Mouse (Mus musculus): ENCODE measurements around the gene Grid2. TPM values are rescaled to one million over a fixed set of nuclear protein-coding genes. Genes with fewer than 3 reads are reported as not detected.

Grid2 gene
- polyA plus RNA-seq, 1 experiment from 2014 or later: 1.5 TPM

DNA sequence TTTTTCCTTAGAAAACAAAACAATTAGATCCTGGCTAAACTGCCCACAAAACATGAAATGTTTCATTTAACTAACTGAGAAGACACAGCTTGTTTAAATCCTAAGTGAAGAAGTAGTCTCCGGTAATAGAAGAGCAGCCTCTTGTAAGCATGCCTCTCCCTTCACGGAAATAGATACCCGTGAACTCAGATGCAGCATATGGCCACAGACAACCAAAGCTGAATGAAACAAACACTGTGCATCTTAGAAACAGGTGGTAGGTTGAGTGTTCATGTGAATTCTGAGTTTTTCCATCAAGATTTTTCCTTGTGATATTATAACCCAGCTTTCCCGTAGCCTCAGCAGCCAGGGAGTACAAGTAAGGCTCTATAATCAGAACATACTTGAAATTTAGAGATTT, 1299.5 kb downstream of the Grid2 start:
- no peak for ATAC-seq (ENCODE audit: extremely low read depth, insufficient number of reproducible peaks, low FRiP score, low TSS enrichment)
- Histone ChIP-seq H3K4me1 (no peaks in the 10 kb centered on the region), H3K4me2 (no peak overlapping the region), H3K27me3 (replicated peaks) (no peaks in the 10 kb centered on the region), H3K9me3 (no peaks in the 10 kb centered on the region), H3K4me3 (no peak overlapping the region), H3K36me3 (no peaks in the 10 kb centered on the region), H3K27ac (replicated peaks) (no peak overlapping the region), H3K9ac (no peak overlapping the region)
- 70% methylated on average over 4 of the region's 4 CpGs for WGBS

- Histone ChIP-seq H3K27me3 (replicated peaks) (no peaks in the 10 kb centered on the region), H3K4me2 (no peak overlapping the region), H3K9ac (no peak overlapping the region), H3K4me3 (no peak overlapping the region), H3K36me3 (no peaks in the 10 kb centered on the region), H3K4me1 (no peaks in the 10 kb centered on the region), H3K27ac (replicated peaks) (no peak overlapping the region), H3K9me3 (no peaks in the 10 kb centered on the region)
- ATAC-seq (ENCODE audit: extremely low read depth, insufficient number of reproducible peaks, low FRiP score, low TSS enrichment): no peak
- 40% methylated on average over 5 of the region's 5 CpGs for WGBS
Measured at GRCm38 (mm10) chr6:64568599-64568998, 1312.9 kb downstream of the Grid2 start.

GRCm38 (mm10) chr6:64581338-64581737, 1325.7 kb downstream of the Grid2 start:
- Histone ChIP-seq H3K9ac (no peak overlapping the region), H3K27me3 (replicated peaks) (no peaks in the 10 kb centered on the region), H3K4me1 (no peaks in the 10 kb centered on the region), H3K9me3 (no peaks in the 10 kb centered on the region), H3K36me3 (no peaks in the 10 kb centered on the region), H3K27ac (replicated peaks) (no peak overlapping the region), H3K4me3 (no peak overlapping the region), H3K4me2 (no peak overlapping the region)
- ATAC-seq (ENCODE audit: extremely low read depth, insufficient number of reproducible peaks, low FRiP score, low TSS enrichment): no peak
- 54% methylated on average over 3 of the region's 3 CpGs for WGBS

DNA sequence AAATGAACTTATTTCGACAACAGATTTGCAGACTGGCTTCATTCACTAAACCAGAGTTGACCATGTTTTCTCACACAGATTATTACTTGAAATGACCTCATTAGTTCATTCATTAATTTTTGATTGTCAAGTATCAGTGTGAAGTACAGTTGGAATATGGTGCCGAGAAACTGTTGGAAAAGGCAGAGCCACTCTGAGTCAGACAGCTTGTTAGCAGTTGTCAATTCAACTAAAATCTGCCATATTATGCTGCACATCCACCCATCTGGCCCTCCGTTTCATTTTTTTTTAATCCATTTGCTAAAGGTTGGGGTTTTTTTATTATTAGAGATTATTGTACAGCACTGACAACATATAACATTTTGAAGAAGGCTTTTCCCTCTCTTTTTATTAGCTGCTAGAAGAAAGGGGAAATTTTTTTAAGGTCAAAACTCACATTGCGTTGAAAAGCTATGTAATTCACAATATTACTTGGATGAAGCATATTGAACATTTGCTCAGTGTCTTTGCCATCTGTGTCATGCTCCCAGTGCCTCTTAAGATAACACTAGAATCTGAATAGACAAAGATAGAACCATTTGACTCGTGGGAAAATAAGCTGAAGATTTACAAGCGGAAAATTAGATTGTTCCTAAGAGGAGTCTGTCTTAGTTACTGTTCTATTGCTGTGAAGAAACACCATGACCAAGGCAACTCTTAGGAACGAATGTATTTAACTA, 1333.0 kb downstream of the Grid2 start:
- no peak overlapping the region for H3K27ac ChIP-seq (replicated peaks)
- 66% methylated on average over 7 of the region's 7 CpGs for WGBS
- ATAC-seq (ENCODE audit: extremely low read depth, insufficient number of reproducible peaks, low FRiP score, low TSS enrichment): no peak

GRCm38 (mm10) chr6:64596261-64596660, 1340.6 kb downstream of the Grid2 start:
- Histone ChIP-seq H3K4me3 (no peak overlapping the region), H3K36me3 (no peaks in the 10 kb centered on the region), H3K27ac (replicated peaks) (no peak overlapping the region), H3K9me3 (no peaks in the 10 kb centered on the region), H3K9ac (no peak overlapping the region), H3K4me2 (no peak overlapping the region), H3K4me1 (peaks cover 13% of the 10 kb centered on the region; the same call in 1 of the 2 replicates), H3K27me3 (replicated peaks) (no peaks in the 10 kb centered on the region)
- ATAC-seq (ENCODE audit: extremely low read depth, insufficient number of reproducible peaks, low FRiP score, low TSS enrichment): no peak
- 60% methylated on average over 7 of the region's 7 CpGs for WGBS

More for the DNA sequence above, 1333.0 kb downstream of the Grid2 start:
- Histone ChIP-seq H3K9ac (no peak overlapping the region), H3K4me1 (no peaks in the 10 kb centered on the region), H3K27me3 (replicated peaks) (no peaks in the 10 kb centered on the region), H3K36me3 (no peaks in the 10 kb centered on the region), H3K4me3 (no peak overlapping the region), H3K4me2 (no peak overlapping the region), H3K9me3 (no peaks in the 10 kb centered on the region)

- Histone ChIP-seq H3K4me2 (no peak overlapping the region), H3K27ac (replicated peaks) (no peak overlapping the region), H3K27me3 (replicated peaks) (no peaks in the 10 kb centered on the region), H3K9ac (no peak overlapping the region), H3K4me1 (peaks cover 13% of the 10 kb centered on the region; the same call in 1 of the 2 replicates), H3K9me3 (no peaks in the 10 kb centered on the region), H3K4me3 (no peak overlapping the region), H3K36me3 (no peaks in the 10 kb centered on the region)
- no peak for ATAC-seq (ENCODE audit: extremely low read depth, insufficient number of reproducible peaks, low FRiP score, low TSS enrichment)
- 71% methylated on average over 2 of the region's 2 CpGs for WGBS
Measured at GRCm38 (mm10) chr6:64596835-64597234, 1341.2 kb downstream of the Grid2 start.

DNA sequence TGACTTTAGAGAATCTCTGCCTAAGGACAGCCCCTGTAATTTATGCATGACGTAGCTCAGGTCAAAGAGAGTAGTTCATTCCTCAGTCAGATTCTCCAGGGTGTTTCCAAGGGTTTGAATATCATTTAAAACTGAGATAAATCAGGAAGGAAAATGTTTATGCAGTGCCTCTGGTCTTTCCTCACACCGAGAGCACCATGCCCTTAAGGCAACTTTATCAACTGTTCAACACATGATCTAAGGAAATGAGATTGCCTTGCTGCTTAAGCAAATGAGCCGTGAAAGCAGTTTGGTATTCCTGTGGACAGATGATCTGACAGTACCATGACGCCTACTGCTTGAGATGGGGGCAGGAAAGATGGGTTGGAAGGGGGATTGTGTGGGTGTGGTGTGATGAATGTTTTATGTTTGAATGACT, 1342.5 kb downstream of the Grid2 start:
- Histone ChIP-seq H3K36me3 (no peaks in the 10 kb centered on the region), H3K4me1 (peaks cover 13% of the 10 kb centered on the region; the same call in 1 of the 2 replicates), H3K9me3 (no peaks in the 10 kb centered on the region), H3K4me3 (no peak overlapping the region), H3K27ac (replicated peaks) (no peak overlapping the region), H3K9ac (no peak overlapping the region), H3K27me3 (replicated peaks) (no peaks in the 10 kb centered on the region), H3K4me2 (no peak overlapping the region)
- no peak for ATAC-seq (ENCODE audit: extremely low read depth, insufficient number of reproducible peaks, low FRiP score, low TSS enrichment)
- 28% methylated on average over 4 of the region's 4 CpGs for WGBS

- no peak overlapping the region for H3K9ac ChIP-seq
- no peaks in the 10 kb centered on the region for H3K27me3 ChIP-seq (replicated peaks)
- no peaks in the 10 kb centered on the region for H3K9me3 ChIP-seq
- no peak overlapping the region for H3K4me2 ChIP-seq
- ATAC-seq (ENCODE audit: extremely low read depth, insufficient number of reproducible peaks, low FRiP score, low TSS enrichment): no peak
- WGBS: 51% methylated on average over 3 of the region's 3 CpGs
- no peak overlapping the region for H3K4me3 ChIP-seq
- no peak overlapping the region for H3K27ac ChIP-seq (replicated peaks)
- no peaks in the 10 kb centered on the region for H3K4me1 ChIP-seq
- no peaks in the 10 kb centered on the region for H3K36me3 ChIP-seq
Measured at GRCm38 (mm10) chr6:64605753-64606152, 1350.1 kb downstream of the Grid2 start.

GRCm38 (mm10) chr6:64607041-64607440, 1351.4 kb downstream of the Grid2 start:
- Histone ChIP-seq H3K9me3 (no peaks in the 10 kb centered on the region), H3K4me3 (no peak overlapping the region), H3K27ac (replicated peaks) (no peak overlapping the region), H3K4me2 (no peak overlapping the region), H3K9ac (no peak overlapping the region), H3K4me1 (no peaks in the 10 kb centered on the region), H3K27me3 (replicated peaks) (no peaks in the 10 kb centered on the region), H3K36me3 (no peaks in the 10 kb centered on the region)
- ATAC-seq (ENCODE audit: extremely low read depth, insufficient number of reproducible peaks, low FRiP score, low TSS enrichment): no peak
- 81% methylated on average over 1 of the region's 1 CpGs for WGBS

DNA sequence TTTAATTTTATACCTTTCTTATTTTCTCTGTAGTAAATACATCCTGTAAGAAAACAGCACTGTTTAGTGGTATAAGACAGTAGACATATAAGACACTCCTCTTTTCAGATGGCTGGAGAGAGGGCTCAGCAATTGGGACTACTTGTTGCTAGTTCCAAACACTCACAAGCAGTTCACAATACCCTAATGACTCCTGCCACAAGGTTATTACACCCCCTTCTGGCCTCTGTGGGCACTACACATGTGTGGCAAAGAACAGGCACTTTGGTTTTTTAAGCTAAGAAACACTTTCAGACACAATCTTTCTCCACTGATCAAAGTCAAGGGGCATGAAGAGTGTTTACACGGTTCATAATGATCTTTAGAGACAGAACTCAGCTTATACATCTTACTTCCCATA, 1352.3 kb downstream of the Grid2 start:
- Histone ChIP-seq H3K9me3 (no peaks in the 10 kb centered on the region), H3K27ac (replicated peaks) (no peak overlapping the region), H3K4me1 (no peaks in the 10 kb centered on the region), H3K4me2 (no peak overlapping the region), H3K27me3 (replicated peaks) (no peaks in the 10 kb centered on the region), H3K4me3 (no peak overlapping the region), H3K9ac (no peak overlapping the region), H3K36me3 (no peaks in the 10 kb centered on the region)
- no peak for ATAC-seq (ENCODE audit: extremely low read depth, insufficient number of reproducible peaks, low FRiP score, low TSS enrichment)
- WGBS: 5% methylated on average over 1 of the region's 1 CpGs

- Histone ChIP-seq H3K36me3 (no peaks in the 10 kb centered on the region), H3K9ac (no peak overlapping the region), H3K27ac (replicated peaks) (no peak overlapping the region), H3K4me2 (no peak overlapping the region), H3K4me3 (no peak overlapping the region), H3K4me1 (no peaks in the 10 kb centered on the region), H3K27me3 (replicated peaks) (no peaks in the 10 kb centered on the region), H3K9me3 (no peaks in the 10 kb centered on the region)
- 50% methylated on average over 4 of the region's 4 CpGs for WGBS
- no peak for ATAC-seq (ENCODE audit: extremely low read depth, insufficient number of reproducible peaks, low FRiP score, low TSS enrichment)
Measured at GRCm38 (mm10) chr6:64616843-64617242, 1361.2 kb downstream of the Grid2 start.

DNA sequence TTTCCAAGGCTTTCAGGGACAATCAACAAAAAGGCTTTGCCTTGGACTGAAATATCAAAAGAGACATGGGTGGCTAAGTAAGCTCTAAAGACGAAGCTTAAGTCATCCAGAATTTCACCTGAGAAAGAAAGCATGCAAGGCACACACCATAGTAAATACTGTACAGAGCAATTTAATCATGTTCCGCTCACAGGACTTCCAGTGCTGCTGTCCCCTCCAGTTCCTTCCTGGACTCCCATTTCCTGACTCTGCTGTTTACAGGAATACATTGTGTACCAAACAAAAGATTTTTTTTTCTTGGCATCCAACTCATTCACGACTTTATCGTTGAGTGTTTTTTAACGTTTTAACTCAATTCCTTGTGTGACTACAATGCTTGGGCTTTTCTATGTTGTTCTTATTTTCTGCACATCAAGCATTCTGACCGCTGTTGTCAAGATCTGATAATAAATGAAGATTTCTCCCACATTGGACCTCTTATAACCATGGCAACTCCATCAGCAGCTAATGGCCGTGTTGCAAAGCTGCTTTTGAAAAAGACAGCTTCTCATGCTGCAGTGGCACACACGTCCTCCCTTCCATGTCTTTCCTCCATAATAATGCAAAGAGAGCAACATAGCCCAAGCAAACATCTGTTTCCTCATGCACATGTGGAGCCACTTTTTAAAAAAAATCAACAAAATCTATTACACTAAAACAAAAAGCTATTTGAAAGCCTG, 1361.9 kb downstream of the Grid2 start:
- Histone ChIP-seq H3K9ac (no peak overlapping the region), H3K27me3 (replicated peaks) (no peaks in the 10 kb centered on the region), H3K36me3 (no peaks in the 10 kb centered on the region), H3K4me3 (no peak overlapping the region), H3K9me3 (no peaks in the 10 kb centered on the region), H3K27ac (replicated peaks) (no peak overlapping the region), H3K4me2 (no peak overlapping the region), H3K4me1 (no peaks in the 10 kb centered on the region)
- WGBS: 58% methylated on average over 8 of the region's 8 CpGs
- no peak for ATAC-seq (ENCODE audit: extremely low read depth, insufficient number of reproducible peaks, low FRiP score, low TSS enrichment)
